Mouse (Mus musculus): ENCODE results near the gene Lingo1.

Gene Lingo1

DNA sequence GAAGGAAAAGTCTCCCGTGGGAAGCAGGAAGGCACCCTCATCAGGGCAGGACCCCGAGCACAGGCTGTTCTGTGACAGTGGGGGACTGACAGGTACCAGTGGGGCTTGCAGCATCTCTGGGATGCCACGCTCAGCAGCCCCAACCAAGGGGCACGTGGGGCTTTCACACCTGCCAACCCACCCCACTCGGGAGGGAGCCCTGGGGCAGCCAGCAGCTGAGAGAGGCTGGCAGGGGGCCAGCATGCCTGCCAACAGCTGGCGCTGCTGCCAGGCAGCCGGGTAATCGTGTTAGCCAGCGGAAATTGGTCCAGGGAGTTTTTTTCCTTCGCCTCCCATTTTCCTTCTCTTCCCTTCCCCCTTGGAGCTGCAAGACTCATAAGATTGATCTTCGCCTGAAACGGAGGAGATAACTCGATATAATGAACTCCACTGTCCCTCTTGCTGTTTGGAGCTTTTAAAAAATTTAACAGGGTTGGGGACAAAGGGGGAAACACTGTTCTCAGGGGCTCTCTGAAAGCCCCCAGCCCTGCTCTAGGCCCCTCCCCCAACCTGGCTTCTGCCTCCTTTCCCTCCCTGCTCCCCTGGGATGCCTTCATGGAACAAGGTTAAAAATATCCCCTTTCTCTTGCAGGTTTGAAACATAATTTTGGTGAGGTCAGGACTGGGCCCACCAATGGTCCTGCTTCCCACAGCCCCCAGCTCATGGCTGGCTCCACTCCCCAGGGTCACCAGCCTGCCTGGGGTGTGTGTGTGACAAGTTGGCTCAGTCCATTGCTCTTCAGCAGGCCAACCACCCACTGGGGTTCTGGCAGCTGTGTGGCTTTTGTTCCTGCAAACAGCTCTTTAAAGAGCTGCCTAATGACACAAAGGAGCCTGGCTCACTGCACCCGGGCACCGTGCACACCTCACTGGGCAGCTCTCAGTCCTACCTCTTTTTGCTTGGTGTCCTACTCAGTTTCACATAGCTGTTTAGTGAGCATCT lies 68.3 kb downstream of the Lingo1 start:
- CTCF ChIA-PET = no interaction called here

- CTCF ChIA-PET = no interaction called here
Observed at GRCm38 (mm10) chr9:56725814-56726213, 70.5 kb downstream of the Lingo1 start.

DNA sequence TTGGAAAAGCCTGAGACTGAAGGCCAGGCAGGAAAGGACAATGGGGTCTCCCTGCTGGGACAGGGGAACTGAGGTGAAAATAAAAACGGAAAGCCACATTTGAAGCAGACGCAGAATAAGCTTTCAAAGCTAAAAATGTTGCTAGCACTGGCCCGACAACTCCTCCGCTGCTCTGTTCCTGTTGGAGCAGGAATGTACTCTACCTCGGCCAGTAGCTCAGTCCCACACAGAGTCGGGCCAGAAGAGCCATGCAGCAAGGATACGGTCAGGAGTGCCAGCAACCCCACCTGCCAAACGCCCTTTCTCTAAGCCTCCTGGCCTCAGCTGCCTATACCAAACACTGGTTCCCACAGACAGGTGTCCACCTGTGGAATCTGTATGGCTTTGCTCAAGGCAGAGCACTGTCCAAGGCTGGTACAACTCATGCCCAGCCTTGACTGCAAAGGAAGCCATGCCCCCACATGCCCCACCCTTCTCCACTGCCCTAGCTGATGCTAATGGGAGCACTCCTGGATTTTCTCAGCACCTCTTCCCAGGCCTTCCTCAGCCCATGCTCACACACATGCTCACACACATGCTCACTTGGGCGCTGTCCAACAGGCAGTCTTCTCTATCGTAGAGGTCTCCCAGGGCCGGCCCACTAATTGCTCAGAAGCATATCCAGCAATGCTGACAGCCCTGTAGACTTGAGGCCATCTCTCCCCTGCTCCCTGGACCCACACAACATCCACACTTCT lies 74.0 kb downstream of the Lingo1 start:
- CTCF ChIA-PET = no interaction called here

GRCm38 (mm10) chr9:56718984-56719383 lies 77.3 kb downstream of the Lingo1 start:
- CTCF ChIA-PET = no interaction called here

DNA sequence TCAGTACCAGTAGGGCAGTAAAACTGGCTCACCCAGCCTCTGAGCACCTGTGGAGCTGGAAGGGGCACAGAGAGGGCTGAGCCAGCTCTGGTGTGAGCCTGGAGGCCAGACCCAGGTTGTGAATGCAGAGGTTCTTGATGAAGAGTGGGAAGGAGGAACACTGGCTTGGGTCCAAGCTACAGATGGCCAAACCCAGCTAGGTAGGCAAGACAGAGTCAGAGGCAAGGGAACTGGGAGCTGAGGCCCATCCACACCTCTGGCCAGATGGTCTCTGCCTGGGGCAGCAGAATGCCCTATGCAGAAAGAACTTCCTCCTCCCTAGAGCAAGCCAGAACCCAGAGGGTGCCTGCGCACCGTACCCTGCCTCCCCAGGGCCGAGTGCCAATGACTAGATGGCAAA lies 79.7 kb downstream of the Lingo1 start:
- CTCF ChIA-PET = no interaction called here

DNA sequence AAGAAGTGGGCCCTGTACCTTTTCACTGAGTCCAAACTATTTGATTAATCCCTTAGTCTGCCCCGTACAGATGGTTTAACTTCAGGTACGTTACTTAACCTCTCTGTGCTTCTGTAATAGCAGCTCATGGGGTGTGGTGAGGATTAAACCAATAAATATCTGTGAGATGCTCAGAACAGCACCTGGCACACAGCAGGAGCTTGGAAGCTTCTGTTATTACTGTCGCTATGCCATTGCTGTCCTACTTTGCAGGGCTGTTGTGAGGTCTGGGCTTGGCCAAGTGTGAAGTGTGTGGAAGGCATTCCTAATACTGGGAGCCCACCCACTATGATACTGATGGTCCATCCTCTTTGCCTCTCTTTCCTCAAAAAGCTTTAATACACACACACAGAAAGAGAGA lies 80.2 kb downstream of the Lingo1 start:
- CTCF ChIA-PET = no interaction called here

DNA sequence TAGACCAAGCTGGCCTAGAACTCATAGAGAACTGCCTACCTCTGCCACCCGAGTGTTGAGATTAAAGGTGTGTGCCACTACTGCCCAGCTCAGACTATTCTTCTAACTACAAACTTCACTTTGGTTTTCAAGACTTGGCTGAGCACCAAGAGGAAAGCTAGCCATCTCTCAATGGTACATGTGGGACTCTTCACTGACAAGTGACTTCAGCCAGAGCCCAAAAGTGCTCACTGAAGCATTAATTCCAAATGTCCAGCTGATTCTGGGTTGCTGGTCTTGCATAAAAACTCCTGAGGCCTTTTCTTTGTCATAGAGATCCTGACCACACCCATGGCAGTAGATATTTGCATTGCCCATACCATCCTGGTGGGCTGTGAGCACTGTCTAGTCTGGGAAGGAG lies 81.9 kb downstream of the Lingo1 start:
- CTCF ChIA-PET = interaction anchor here (0.7 kb wide), 1 partner anchor 1636 kb away, joined by 4 read pairs; no protein-coding TSS in a partner anchor

GRCm38 (mm10) chr9:56712667-56713369 lies 83.5 kb downstream of the Lingo1 start:
- CTCF ChIA-PET = no interaction called here

DNA sequence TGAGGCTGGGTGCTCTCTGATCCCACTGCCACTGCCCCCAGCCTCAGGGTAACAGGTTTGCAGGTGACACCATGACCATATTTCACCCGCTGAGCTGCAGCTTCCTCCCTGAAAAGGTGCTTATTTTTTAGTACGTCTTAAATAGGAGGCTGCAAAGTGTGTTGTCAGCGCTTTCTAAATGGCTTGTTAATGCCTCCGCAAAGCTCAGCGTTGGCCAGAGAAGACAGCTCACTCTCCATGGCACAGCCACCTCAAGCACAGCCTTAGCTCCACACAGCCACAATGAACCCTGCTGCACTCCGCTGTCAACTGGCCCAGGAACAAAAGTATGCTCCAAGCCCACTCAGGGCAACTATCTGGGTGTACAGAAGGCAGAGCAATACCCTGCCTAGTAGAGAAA lies 85.3 kb downstream of the Lingo1 start:
- CTCF ChIA-PET = no interaction called here

GRCm38 (mm10) chr9:56706482-56707085 lies 89.7 kb downstream of the Lingo1 start:
- CTCF ChIA-PET = no interaction called here

GRCm38 (mm10) chr9:56701394-56701793 lies 94.9 kb downstream of the Lingo1 start:
- CTCF ChIA-PET = interaction anchor here (0.5 to 0.6 kb wide), 2 partner anchors 8 to 19 kb away, joined by 3 to 5 read pairs; no protein-coding TSS in a partner anchor

DNA sequence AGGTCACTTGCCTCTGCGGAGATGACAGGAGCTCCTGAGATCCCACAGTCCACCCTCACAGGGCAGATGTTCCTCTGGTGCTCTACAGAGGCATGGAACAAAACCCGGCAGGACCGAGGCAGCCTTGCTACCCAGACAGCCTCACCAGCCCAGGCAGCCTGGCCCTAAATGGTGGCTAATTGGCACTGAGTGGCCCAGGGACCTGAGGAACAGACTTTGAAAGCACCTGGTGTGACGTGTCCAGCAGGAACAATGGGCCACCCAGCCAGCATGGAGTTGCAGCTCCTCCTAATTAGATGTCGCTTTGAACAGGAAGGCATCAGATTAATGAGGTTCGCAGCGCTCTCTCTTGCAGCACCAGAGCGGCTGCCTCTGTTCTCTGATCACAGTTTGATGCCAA lies 95.4 kb downstream of the Lingo1 start:
- CTCF ChIA-PET = interaction anchor here (0.6 kb wide), 1 partner anchor 19 kb away, joined by 5 read pairs; no protein-coding TSS in a partner anchor

GRCm38 (mm10) chr9:56698715-56699370 lies 97.4 kb downstream of the Lingo1 start:
- CTCF ChIA-PET = no interaction called here

DNA sequence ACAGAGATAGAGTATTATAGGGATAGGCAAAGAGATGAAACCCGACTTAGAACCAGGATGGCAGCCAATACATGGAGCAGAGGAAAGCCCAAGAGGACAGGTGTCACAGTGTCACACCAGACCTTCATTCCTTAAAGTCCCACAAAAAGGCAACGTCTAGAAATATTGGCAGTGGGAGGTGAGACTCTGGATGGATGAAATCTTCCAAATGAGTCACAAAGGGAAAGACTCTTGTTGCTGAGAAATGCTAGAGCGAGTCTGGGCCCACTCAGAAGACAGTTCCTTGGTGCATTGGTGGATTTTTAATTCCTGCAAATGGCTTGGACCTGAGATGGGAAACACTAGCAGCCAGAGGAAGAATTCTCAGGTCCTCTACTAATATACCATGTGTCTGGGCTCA lies 102.2 kb downstream of the Lingo1 start:
- CTCF ChIA-PET = no interaction called here

GRCm38 (mm10) chr9:56691226-56691625 lies 105.0 kb downstream of the Lingo1 start:
- CTCF ChIA-PET = no interaction called here

DNA sequence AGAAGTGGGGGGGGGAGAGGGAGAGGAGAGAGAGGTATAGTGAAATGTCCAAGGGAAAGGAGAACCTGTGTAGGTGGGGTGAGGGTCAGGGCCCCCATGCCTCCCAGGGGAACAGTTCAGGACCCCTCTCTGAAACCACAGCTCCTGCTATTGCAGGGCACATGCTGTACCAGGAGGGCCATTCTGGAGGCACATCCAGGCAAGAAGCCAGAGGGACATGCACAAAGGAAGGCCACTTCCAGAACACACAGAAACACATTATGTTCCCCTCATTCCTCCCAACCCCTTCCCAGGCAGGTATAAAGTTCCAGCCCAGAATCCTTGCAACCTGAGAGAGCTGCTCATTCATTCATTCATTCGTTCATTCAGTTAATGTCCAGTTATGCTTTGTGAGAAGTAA lies 105.6 kb downstream of the Lingo1 start:
- CTCF ChIA-PET = no interaction called here

DNA sequence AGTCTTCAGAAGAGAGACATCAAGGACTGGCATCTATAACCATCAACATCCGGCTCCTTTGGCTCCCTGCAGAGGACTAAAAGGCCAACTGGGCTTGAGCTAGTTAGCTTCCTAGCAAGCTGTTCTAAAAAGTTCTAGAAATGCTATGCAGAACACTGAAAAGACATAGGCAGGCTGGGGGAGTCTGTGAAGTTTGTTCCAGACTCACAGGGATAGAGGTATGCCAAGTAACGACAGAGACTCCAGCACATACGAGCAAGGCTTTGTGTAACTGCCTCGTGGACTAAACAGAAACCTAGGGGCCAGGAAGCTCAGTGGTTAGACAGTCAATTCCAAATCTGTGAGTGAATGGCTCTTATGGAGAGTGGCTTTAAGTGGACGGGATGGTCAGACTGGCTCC lies 108.8 kb downstream of the Lingo1 start:
- CTCF ChIA-PET = no interaction called here

DNA sequence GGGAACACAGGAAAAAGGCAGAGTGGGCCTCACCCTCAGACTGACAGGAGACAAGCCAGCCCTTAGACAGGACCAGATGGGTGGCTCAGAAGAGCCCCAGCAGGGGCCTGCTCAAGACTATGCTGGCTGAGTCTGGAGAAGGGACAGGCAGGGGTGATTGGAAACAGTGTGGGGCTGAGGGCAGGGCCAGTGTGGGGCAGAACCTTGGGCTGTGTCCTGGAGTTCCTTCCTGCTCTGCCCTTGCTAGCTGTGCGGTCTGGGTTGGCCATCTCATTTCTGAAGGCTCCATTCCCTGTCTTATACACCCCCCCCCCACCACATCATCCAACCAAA lies 109.2 kb downstream of the Lingo1 start:
- CTCF ChIA-PET = no interaction called here

DNA sequence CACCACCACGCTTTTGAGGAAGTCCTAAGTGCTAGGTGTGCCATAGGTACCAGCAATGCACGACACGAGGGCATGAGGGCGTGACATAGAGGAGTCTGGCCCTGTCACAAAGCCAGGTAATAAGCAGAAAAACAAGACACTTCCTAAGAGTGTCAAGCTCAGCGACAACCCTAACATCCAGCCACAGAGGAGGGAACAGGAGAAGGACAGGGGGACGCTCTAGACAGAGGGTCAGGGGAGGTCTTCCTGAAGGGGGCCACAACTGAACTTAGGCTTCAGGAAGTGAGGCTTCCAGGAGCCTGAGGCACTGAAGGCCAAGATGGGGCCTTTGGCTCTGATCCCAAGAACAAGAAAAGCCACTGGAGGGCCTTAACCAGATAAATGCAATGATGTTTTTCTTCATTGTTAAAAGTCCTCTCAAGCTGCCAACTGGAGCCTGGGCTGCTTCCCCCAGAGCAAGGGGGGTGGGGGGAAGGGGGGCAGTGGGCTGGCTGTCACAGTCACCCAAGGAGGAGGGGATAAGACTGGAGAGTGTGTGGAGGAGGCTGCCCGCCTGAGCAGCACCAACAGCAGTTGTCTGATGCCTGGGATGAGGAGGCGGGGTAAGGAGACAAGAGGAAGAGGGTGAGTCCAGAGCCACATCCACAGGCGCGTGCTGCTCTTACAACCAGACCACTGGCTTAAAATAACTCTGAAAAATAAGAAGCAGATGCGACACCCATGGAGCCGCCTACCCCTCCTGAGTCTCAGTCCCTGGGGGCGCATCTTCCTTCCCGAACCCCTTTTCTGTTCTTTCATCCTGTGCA lies 109.7 kb downstream of the Lingo1 start:
- CTCF ChIA-PET = no interaction called here

GRCm38 (mm10) chr9:56682826-56683225 lies 113.4 kb downstream of the Lingo1 start:
- CTCF ChIA-PET = no interaction called here

DNA sequence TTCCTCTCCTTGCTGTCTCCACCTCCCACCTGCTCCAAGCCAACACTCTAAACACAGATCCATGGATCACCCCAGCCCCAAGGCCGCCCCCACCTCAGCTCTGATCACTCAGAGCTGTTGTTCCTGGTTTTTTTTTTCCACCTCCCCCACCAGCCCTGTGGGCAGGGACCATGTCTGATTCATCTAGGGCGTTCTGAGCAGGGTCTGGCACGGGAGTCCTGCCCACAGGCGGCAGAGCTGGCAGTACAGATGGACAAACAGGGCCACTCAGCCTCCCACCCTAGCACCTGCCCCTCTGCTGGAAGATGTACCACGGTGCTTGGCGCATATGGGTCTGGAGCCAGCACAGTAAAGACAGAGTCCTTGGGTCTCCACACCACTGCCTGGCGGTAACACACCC lies 114.3 kb downstream of the Lingo1 start:
- CTCF ChIA-PET = interaction anchor here (0.7 kb wide), 1 partner anchor 19 kb away, joined by 5 read pairs; no protein-coding TSS in a partner anchor

Data from spleen, embryonic (tissue).